Mouse (Mus musculus): ENCODE results near the gene Gpbp1. TPM values are rescaled to one million over a fixed set of nuclear protein-coding genes. Genes with fewer than 3 reads are reported as not detected.

The Gpbp1 gene
- total RNA-seq, 2 experiments from 2014 or later = 95.5 to 97.3 TPM

Other genes with a start within 250 kb of the Gpbp1 start
- gene Actbl2, start 235.1 kb downstream of the Gpbp1 start, total RNA-seq (2021) = not detected
- gene Gm49496, start 59.8 kb upstream of the Gpbp1 start, total RNA-seq (2021) = not detected
- not detected for gene Gm10198, start 102.7 kb upstream of the Gpbp1 start, total RNA-seq (2021)
- 10 to 100 TPM; 28.0 to 31.6 TPM for gene Mier3, start 190.9 kb upstream of the Gpbp1 start, total RNA-seq (2021)

Data from left cerebral cortex, adult 18-20 months (tissue).